Mouse (Mus musculus): Measurements from ENCODE around the gene Ppp1r14c.

DNA sequence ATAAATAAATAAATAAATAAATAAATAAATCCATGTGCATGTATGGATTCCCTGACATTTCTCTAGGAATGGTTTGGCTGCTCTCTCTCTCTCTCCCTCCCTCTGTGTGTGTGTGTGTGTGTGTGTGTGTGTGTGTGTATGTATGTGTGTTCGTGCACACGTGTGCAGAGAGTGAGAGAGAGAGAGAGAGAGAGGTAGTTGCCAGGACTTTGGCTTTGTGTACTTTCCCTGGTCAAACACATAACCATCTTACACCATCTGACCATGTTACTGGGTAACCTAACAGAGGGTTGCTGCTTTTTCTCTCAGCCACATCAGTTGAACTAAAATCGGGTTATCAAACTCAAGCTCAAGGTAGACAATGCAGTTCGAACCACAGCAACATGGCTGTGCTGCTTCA, 27.7 kb downstream of the Ppp1r14c start:
- TF ChIP-seq CTCF (IDR thresholded peaks at IDR 0.05; ENCODE audit: borderline replicate concordance, insufficient read depth, low read depth, low read length) (no peak), POLR2A (IDR thresholded peaks at IDR 0.05; ENCODE audit: borderline replicate concordance, insufficient read depth, low read length) (no peak)
